Mouse (Mus musculus) G1E (cell line): ENCODE measurements around the gene Prpf8. TPM values are rescaled to one million over a fixed set of nuclear protein-coding genes. Genes with fewer than 3 reads are reported as not detected.
A peak's percentile ranks its signal among the peaks of the same experiment; 100 is the strongest.

Source experiments
- ATAC-seq: 2 replicates; pipeline ENCODE4 v1.8.0; 2016; ENCODE audit warnings: mild to moderate bottlenecking; ENCODE audit not compliant: insufficient number of reproducible peaks, poor library complexity, low FRiP score, severe bottlenecking; ENCODE audit errors: extremely low read depth
- DNase-seq: peaks from one replicate; pipeline ENCODE4 v3.0.0; 2012; ENCODE audit warnings: low spot score
- H3K27me3 ChIP-seq: 2 replicates; pipeline ENCODE4 v1.6.1; 2012; ENCODE audit warnings: mild to moderate bottlenecking, low read length, inconsistent platforms; ENCODE audit not compliant: insufficient read depth
- H3K36me3 ChIP-seq: replicated peaks from 2 replicates; pipeline ENCODE3; 2012; ENCODE audit warnings: mild to moderate bottlenecking, inconsistent platforms
- H3K4me1 ChIP-seq: 2 replicates; pipeline ENCODE4 v1.6.1; 2012; ENCODE audit warnings: low read depth, low read length, inconsistent platforms, mixed read lengths; ENCODE audit not compliant: insufficient read depth
- H3K4me3 ChIP-seq: 2 replicates; pipeline ENCODE4 v1.5.1; 2012; ENCODE audit warnings: low read depth, mild to moderate bottlenecking, inconsistent platforms, low read length, moderate library complexity, mixed read lengths
- H3K9me3 ChIP-seq: replicated peaks from 2 replicates; pipeline ENCODE4 v1.6.1; 2012; ENCODE audit warnings: inconsistent platforms
- CTCF ChIP-seq: IDR thresholded peaks from 2 replicates; pipeline ENCODE4 v1.5.1; 2012; ENCODE audit warnings: low read depth, low read length, inconsistent platforms, mixed read lengths
- GATA1 ChIP-seq: IDR thresholded peaks from 2 replicates; pipeline ENCODE4 v1.6.1; 2012; ENCODE audit warnings: borderline replicate concordance, low read length, inconsistent platforms, mixed read lengths
- GATA2 ChIP-seq: IDR thresholded peaks from 2 replicates; pipeline ENCODE4 v1.6.1; 2012; ENCODE audit warnings: low read depth, low read length, inconsistent platforms, borderline replicate concordance
- POLR2AphosphoS5 ChIP-seq: IDR thresholded peaks from 2 replicates; pipeline ENCODE4 v1.6.1; 2012; ENCODE audit warnings: low read depth, low read length, inconsistent platforms; ENCODE audit not compliant: insufficient replicate concordance
- TAL1 ChIP-seq: conservative IDR thresholded peaks from 2 replicates; pipeline ENCODE4 v1.6.1; 2012; ENCODE audit warnings: low read depth, low read length, inconsistent platforms, mixed read lengths
- polyA plus RNA-seq: library from polyadenylated mRNA; stranded (reverse); fragments of >175 nt; gene quantifications from 2 replicates; pipeline ENCODE4 v1.2.3, GENCODE M21; 2012
- total RNA-seq, 2 experiments: library from RNA; stranded (forward) in 1 of 2; stranded (reverse) in 1 of 2; fragments of 200-1000 nt in 1 of 2; fragments of >200 nt in 1 of 2; fragmentation: Nextera tagmentation in 1 of 2; gene quantifications; 2 replicates each; pipeline ENCODE4 v1.2.3; 2014 to 2017

The Prpf8 gene
- total and polyA plus RNA-seq, 3 experiments = 90.1 to 539 (median 150) TPM

DNA sequence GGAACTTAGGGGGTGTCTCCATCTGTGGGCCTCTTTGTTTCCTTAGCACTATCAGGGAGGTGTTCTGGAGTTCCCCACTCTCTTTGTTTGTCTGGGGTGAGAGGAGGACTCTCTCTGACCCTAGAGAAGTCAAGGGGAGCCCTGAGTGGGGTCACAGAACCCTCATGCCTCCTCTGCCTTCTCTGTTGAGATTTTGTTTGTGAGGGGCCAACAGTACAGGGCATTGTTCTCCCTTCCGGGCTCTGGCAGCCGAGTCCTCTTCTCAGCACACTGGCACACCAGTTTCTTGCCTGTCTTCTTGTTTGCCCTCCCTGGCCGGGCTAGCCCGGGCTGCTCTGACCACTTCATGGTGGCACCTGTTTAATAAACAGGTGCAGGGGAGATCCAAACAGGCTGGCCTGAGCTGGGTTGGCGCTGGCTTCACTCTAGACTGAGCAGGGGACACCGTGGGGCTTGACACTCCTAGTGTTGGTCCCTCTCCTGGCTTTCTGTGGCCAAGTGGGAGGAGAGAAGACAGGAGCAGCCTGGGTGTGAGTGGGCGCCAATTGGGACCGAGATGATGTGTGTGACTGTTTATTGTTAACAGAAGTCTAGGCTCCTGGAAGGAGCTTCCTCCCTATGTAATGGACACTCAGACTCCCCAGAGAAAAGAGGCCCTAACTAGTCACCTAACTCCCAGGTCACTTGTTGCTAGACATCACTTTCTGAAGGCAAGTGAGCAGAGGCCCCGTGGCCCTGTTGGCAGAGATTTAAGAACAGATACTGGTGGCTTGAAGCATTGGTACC lies 51.8 kb downstream of the Prpf8 start:
- ATAC-seq (no peak), DNase-seq (no peak)
- H3K4me1 ChIP-seq = peaks cover 56% of the 10 kb centered on the region
- H3K9me3 ChIP-seq = no peaks in the 10 kb centered on the region
- H3K27me3 ChIP-seq = no peaks in the 10 kb centered on the region
- H3K36me3 ChIP-seq = peaks cover 68% of the 10 kb centered on the region
- TF ChIP-seq TAL1 = no peak
- no peak for TF ChIP-seq POLR2AphosphoS5
- TF ChIP-seq CTCF = no peak
- no peak for TF ChIP-seq GATA2
- no peak for TF ChIP-seq GATA1
- no peak overlapping the region for H3K4me3 ChIP-seq

DNA sequence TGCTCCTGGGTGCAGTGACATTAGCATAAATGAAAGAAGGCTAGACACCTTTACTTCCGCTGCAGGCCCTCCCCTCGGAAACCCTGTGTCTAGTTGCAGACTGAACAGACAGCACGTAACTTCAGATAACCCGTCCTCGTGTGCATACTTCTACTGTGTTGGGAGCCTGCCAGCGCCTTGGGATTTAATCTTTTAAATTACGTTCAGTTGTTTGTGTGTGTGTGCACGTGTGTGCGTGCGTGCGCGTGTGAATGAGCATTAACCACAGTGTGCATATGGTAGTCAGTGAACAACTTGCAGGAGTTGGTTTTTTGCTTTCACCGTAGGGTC lies 52.3 kb downstream of the Prpf8 start:
- no peaks in the 10 kb centered on the region for H3K9me3 ChIP-seq
- no peak overlapping the region for H3K4me3 ChIP-seq
- DNase-seq (no peak), ATAC-seq (no peak)
- no peaks in the 10 kb centered on the region for H3K27me3 ChIP-seq
- peaks cover 70% of the 10 kb centered on the region for H3K36me3 ChIP-seq
- H3K4me1 ChIP-seq = peaks cover 51% of the 10 kb centered on the region
- no peak for TF ChIP-seq GATA1
- no peak for TF ChIP-seq TAL1
- no peak for TF ChIP-seq POLR2AphosphoS5
- TF ChIP-seq CTCF = no peak
- no peak for TF ChIP-seq GATA2

- no peak for DNase-seq
- peaks cover 46% of the 10 kb centered on the region for H3K4me1 ChIP-seq
- no peak for TF ChIP-seq GATA1
- TF ChIP-seq POLR2AphosphoS5 = no peak
- no peak for TF ChIP-seq CTCF
- TF ChIP-seq TAL1 = no peak
- no peak for TF ChIP-seq GATA2
Measured at GRCm38 (mm10) chr11:75540209-75540608, 53.6 kb downstream of the Prpf8 start.

DNA sequence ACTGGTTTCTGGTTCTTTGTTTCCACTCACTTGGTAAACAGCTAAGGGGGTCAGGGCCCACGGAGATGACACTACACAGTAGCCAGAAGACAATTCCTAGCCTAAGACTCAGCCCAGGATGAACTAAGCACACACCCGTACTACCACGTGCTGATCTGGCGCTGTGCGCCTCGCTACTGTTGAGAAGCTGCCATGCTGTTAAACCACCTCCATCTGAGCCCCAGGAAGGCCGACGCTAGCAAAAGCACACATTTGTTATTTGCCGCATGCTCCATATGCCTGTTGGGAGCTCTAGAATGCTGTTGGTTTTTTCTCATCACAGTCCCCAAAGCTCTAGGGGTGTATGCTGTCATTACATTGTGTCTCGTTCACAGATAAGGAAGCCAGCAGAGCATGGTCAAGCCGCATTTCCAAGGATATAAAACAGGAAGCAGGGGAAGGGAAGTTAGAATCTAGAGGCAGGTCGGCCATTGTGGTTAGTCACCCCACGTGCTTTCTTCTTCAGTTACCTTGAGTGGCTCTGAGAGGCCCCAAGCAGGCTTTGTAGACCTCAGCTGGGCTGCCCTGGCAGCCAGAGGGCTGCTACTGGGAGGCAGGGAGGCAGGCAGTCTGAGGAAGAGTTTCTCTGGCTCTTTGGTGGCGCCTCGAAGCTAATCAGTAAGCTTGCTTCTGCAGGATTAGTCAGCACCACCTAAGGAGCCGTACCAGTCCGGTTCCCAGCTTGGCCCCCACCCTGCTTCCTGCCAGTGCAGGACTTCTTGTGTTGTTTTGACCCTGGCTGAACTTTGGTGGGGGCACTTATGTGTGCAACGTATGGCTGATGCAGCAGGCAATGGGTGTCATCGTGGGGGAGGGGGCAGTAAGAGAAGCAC lies 54.3 kb downstream of the Prpf8 start:
- ATAC-seq (no peak), DNase-seq (peak; percentile 42)
- Histone ChIP-seq H3K4me1 (peaks cover 46% of the 10 kb centered on the region), H3K9me3 (no peaks in the 10 kb centered on the region), H3K36me3 (peaks cover 83% of the 10 kb centered on the region), H3K4me3 (no peak overlapping the region; the same call in 1 of the 2 replicates), H3K27me3 (no peaks in the 10 kb centered on the region)
- no peak for TF ChIP-seq GATA2
- TF ChIP-seq POLR2AphosphoS5 = no peak
- TF ChIP-seq GATA1 = no peak
- no peak for TF ChIP-seq TAL1
- TF ChIP-seq CTCF = no peak

More at GRCm38 (mm10) chr11:75540209-75540608, 53.6 kb downstream of the Prpf8 start:
- Histone ChIP-seq H3K27me3 (no peaks in the 10 kb centered on the region), H3K4me3 (no peak overlapping the region), H3K36me3 (peaks cover 79% of the 10 kb centered on the region), H3K9me3 (no peaks in the 10 kb centered on the region)
- ATAC-seq = no peak

GRCm38 (mm10) chr11:75544713-75545112 lies 58.1 kb downstream of the Prpf8 start:
- no peak for TF ChIP-seq GATA1
- TF ChIP-seq POLR2AphosphoS5 = no peak
- no peak for TF ChIP-seq TAL1
- TF ChIP-seq GATA2 = no peak
- TF ChIP-seq CTCF = no peak
- H3K36me3 ChIP-seq = peaks cover 76% of the 10 kb centered on the region
- ATAC-seq (no peak), DNase-seq (no peak)
- H3K4me3 ChIP-seq = no peak overlapping the region
- no peaks in the 10 kb centered on the region for H3K9me3 ChIP-seq
- H3K4me1 ChIP-seq = peaks cover 37% of the 10 kb centered on the region
- no peaks in the 10 kb centered on the region for H3K27me3 ChIP-seq

DNA sequence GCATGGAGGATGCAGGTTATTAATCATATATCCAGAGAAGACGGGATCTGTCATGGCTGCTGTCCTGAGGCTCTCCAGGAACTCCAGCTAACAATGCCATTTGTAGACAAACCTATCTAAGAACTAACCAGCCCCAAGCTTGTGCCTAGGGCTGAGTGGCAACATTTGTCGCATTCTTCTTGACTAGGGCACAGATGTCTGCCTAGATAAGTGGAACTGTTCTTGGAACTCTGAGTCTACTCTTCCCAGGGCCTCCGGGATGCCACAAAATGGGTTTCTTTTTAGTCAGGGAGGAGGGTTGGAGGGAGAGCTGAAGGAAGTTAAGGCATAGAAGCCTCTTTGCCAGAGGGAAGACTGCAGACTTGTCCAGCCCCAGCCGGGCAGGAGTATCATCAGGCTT lies 59.4 kb downstream of the Prpf8 start:
- H3K9me3 ChIP-seq = no peaks in the 10 kb centered on the region
- peaks cover 77% of the 10 kb centered on the region for H3K36me3 ChIP-seq
- TF ChIP-seq CTCF = no peak
- no peak for TF ChIP-seq POLR2AphosphoS5
- 0 out of 2 replicates have a peak, but pooled peaks have one; percentile 8 for TF ChIP-seq TAL1
- TF ChIP-seq GATA1 = no peak
- TF ChIP-seq GATA2 = no peak
- ATAC-seq = no peak
- no peak overlapping the region for H3K4me3 ChIP-seq
- no peak for DNase-seq
- no peaks in the 10 kb centered on the region for H3K27me3 ChIP-seq
- peaks cover 36% of the 10 kb centered on the region for H3K4me1 ChIP-seq
